Mouse (Mus musculus): ENCODE data around the gene Golga2.
"Not testable (repeated sequence)": the region's sequence is repeated elsewhere in the genome, so short reads cannot be mapped to it uniquely, and the experiment has no call there.

Golga2 gene

GRCm38 (mm10) chr2:32288371-32288931, 1.3 kb downstream of the Golga2 start:
- no peak for DNase-seq (ENCODE audit: low read depth, low spot score)

- peak; percentile 30 for DNase-seq (ENCODE audit: low read depth, low spot score)
Measured at GRCm38 (mm10) chr2:32289578-32289977, 2.4 kb downstream of the Golga2 start.

- no peak for DNase-seq (ENCODE audit: low read depth, low spot score)
Measured at GRCm38 (mm10) chr2:32294348-32294747, 7.2 kb downstream of the Golga2 start.

- no peak for DNase-seq (ENCODE audit: low read depth, low spot score)
Measured at GRCm38 (mm10) chr2:32295285-32295684, 8.1 kb downstream of the Golga2 start.

GRCm38 (mm10) chr2:32295842-32296241, 8.7 kb downstream of the Golga2 start:
- DNase-seq (ENCODE audit: low read depth, low spot score), result not testable (repeated sequence)

- DNase-seq (ENCODE audit: low read depth, low spot score), result no peak
Measured at GRCm38 (mm10) chr2:32299469-32299868, 12.3 kb downstream of the Golga2 start.

- DNase-seq (ENCODE audit: low read depth, low spot score), result no peak
Measured at GRCm38 (mm10) chr2:32302952-32303351, 15.8 kb downstream of the Golga2 start.

GRCm38 (mm10) chr2:32304145-32304832, 17.1 kb downstream of the Golga2 start:
- no peak for DNase-seq (ENCODE audit: low read depth, low spot score)

- no peak for DNase-seq (ENCODE audit: low read depth, low spot score)
Measured at GRCm38 (mm10) chr2:32305668-32306067, 18.5 kb downstream of the Golga2 start.

GRCm38 (mm10) chr2:32306176-32306575, 19.0 kb downstream of the Golga2 start:
- no peak for DNase-seq (ENCODE audit: low read depth, low spot score)

GRCm38 (mm10) chr2:32307247-32307798, 20.1 kb downstream of the Golga2 start:
- DNase-seq (ENCODE audit: low read depth, low spot score), result no peak

GRCm38 (mm10) chr2:32307941-32308760, 21.0 kb downstream of the Golga2 start:
- DNase-seq (ENCODE audit: low read depth, low spot score), result peak; percentile 36

GRCm38 (mm10) chr2:32308870-32309568, 21.8 kb downstream of the Golga2 start:
- DNase-seq (ENCODE audit: low read depth, low spot score), result no peak

- no peak for DNase-seq (ENCODE audit: low read depth, low spot score)
Measured at GRCm38 (mm10) chr2:32310096-32310845, 23.1 kb downstream of the Golga2 start.

GRCm38 (mm10) chr2:32311443-32312317, 24.5 kb downstream of the Golga2 start:
- no peak for DNase-seq (ENCODE audit: low read depth, low spot score)

GRCm38 (mm10) chr2:32312318-32312964, 25.3 kb downstream of the Golga2 start:
- DNase-seq (ENCODE audit: low read depth, low spot score), result peak; percentile 68

- no peak for DNase-seq (ENCODE audit: low read depth, low spot score)
Measured at GRCm38 (mm10) chr2:32314831-32315230, 27.6 kb downstream of the Golga2 start.

GRCm38 (mm10) chr2:32315751-32316150, 28.6 kb downstream of the Golga2 start:
- no peak for DNase-seq (ENCODE audit: low read depth, low spot score)

- no peak for DNase-seq (ENCODE audit: low read depth, low spot score)
Measured at GRCm38 (mm10) chr2:32316887-32317656, 29.9 kb downstream of the Golga2 start.

Measured in retina, adult 2 months (tissue).